Mouse (Mus musculus) frontal cortex, postnatal 25 days (tissue): ENCODE data around the gene Fam13a.

Experiments
- DNase-seq, 2 experiments: peaks; one replicate each; pipeline ENCODE4 v3.0.0; 2022; ENCODE audit warnings: low spot score in 2 of 2

Fam13a gene

GRCm38 (mm10) chr6:58999044-58999453 lies 25.3 kb downstream of the Fam13a start:
- DNase-seq: no peak

- DNase-seq: no peak
Observed at GRCm38 (mm10) chr6:58998528-58998927, 25.8 kb downstream of the Fam13a start.

GRCm38 (mm10) chr6:58989149-58989548 lies 35.2 kb downstream of the Fam13a start:
- DNase-seq: no peak

GRCm38 (mm10) chr6:58988706-58989105 lies 35.6 kb downstream of the Fam13a start:
- no peak for DNase-seq

- no peak for DNase-seq
Observed at GRCm38 (mm10) chr6:58987166-58987565, 37.2 kb downstream of the Fam13a start.

GRCm38 (mm10) chr6:58985186-58985585 lies 39.2 kb downstream of the Fam13a start:
- DNase-seq: no peak

GRCm38 (mm10) chr6:58975249-58975648 lies 49.1 kb downstream of the Fam13a start:
- no peak for DNase-seq

- DNase-seq: no peak
Observed at GRCm38 (mm10) chr6:58974428-58974827, 49.9 kb downstream of the Fam13a start.

GRCm38 (mm10) chr6:58972873-58973272 lies 51.5 kb downstream of the Fam13a start:
- no peak for DNase-seq

GRCm38 (mm10) chr6:58968272-58968671 lies 56.1 kb downstream of the Fam13a start:
- no peak for DNase-seq

- DNase-seq: no peak
Observed at GRCm38 (mm10) chr6:58965071-58965831, 59.1 kb downstream of the Fam13a start.

GRCm38 (mm10) chr6:58964565-58964964 lies 59.8 kb downstream of the Fam13a start:
- DNase-seq: no peak

GRCm38 (mm10) chr6:58964091-58964490 lies 60.3 kb downstream of the Fam13a start:
- DNase-seq: no peak

- DNase-seq: no peak
Observed at GRCm38 (mm10) chr6:58962691-58963090, 61.7 kb downstream of the Fam13a start.

GRCm38 (mm10) chr6:58960523-58960922 lies 63.8 kb downstream of the Fam13a start:
- DNase-seq: no peak

- no peak for DNase-seq
Observed at GRCm38 (mm10) chr6:58951128-58951992, 73.0 kb downstream of the Fam13a start.

GRCm38 (mm10) chr6:58950410-58950809 lies 73.9 kb downstream of the Fam13a start:
- no peak for DNase-seq

GRCm38 (mm10) chr6:58946840-58947239 lies 77.5 kb downstream of the Fam13a start:
- DNase-seq: no peak

GRCm38 (mm10) chr6:58946246-58946645 lies 78.1 kb downstream of the Fam13a start:
- no peak for DNase-seq

GRCm38 (mm10) chr6:58943958-58944357 lies 80.4 kb downstream of the Fam13a start:
- DNase-seq: no peak

- no peak for DNase-seq
Observed at GRCm38 (mm10) chr6:58942276-58942675, 82.1 kb downstream of the Fam13a start.

GRCm38 (mm10) chr6:58937726-58938125 lies 86.6 kb downstream of the Fam13a start:
- DNase-seq: no peak

- no peak for DNase-seq
Observed at GRCm38 (mm10) chr6:58934144-58934543, 90.2 kb downstream of the Fam13a start.
